Mouse (Mus musculus) lung, postnatal 14 days (tissue): Measurements from ENCODE around the gene Mrpl2.

Experiments used
- DNase-seq: peaks from one replicate; pipeline ENCODE4 v3.0.0; 2021

Gene Mrpl2

GRCm38 (mm10) chr17:46645561-46646321 lies at the start of gene Mrpl2, which contains the start of gene Klc4:
TSS of gene Mrpl2 (plus strand) at chr17:46646229.
TSS of gene Klc4 (minus strand) at chr17:46646022.
- DNase-seq = peak; percentile 99

DNA sequence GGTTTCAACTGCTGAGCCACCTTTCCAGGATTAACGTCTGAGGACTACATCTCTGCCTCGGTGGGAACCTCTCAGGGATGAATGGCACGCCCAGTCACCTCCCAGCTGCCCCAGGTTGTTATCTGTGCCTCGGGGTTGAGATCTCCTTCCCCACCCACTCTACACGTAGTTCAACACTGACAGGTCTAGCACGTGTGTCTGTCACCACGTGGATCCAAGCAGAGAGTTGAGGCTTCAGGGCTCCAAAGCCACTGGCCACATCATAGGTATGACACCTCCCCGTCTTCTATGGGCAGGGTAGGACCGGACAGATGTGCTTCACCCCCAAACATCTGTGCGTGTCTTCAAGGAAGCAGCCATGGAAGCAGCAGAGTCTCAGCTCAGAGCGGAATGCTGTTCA lies 48.1 kb upstream of the Mrpl2 start:
- DNase-seq = no peak

GRCm38 (mm10) chr17:46598963-46599362 lies 47.1 kb upstream of the Mrpl2 start:
- no peak for DNase-seq

DNA sequence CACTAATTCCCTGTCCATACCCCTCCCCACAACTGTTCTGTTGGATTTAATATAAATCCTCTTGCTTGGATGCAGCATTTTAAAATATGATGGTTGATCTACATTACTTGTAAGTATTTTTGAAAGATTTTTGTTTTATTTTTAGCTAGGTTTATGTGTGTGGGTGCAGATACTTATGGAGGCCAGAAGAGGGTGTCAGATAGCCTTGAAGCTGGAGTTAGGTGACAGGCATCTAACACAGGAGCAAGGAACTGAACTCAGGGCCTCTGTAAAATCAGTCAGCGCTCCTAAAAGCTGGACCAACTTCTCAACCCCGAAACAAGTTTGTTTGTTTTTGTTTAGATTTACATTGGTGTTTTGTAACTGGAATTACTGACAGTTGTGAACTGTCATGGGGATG lies 45.5 kb upstream of the Mrpl2 start:
- no peak for DNase-seq

DNA sequence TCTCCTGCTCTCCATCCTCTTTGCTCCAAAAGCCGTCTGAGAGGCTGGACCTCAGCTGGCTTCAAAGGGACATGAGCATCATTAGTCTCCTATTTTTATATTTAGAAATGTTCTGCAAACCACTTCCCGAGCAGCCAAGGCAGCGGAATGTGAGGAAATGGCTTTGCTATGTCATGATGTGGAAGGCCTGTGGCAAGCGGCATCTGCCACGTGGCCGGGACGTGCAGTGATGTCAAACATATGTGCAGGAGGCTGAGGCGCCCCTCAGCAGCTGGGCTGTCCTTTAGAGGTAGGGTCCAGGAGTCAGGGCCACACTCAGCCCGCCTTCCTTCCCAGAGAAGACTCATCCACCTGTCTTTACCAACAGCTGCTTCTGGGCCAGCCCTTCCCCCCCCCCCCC lies 43.8 kb upstream of the Mrpl2 start:
- DNase-seq = no peak

GRCm38 (mm10) chr17:46603229-46603628 lies 42.8 kb upstream of the Mrpl2 start:
- no peak for DNase-seq

- no peak for DNase-seq
These were observed 40.9 kb upstream of the Mrpl2 start for GRCm38 (mm10) chr17:46605126-46605525.

DNA sequence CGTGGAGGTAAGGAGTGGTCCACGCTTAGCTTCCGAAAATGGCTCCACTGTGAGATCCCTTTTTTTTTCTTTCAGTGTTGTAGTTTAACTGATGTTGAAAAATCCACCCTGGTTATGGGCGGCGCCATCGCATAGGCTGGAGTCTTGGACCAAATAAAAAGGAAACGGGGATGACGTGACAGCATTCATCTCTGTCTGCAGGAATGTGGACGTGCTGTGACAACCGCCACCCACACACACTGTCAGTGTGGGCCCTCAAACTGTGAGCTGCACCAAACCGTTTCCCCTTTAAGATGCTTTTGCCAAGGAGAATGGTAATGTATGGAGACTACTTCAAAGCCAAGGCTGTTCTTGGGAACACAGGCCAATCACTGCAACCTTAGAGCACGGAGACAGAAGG lies 40.0 kb upstream of the Mrpl2 start:
- no peak for DNase-seq

- DNase-seq = peak; percentile 72
These were observed 36.1 kb upstream of the Mrpl2 start for GRCm38 (mm10) chr17:46609721-46610514.

DNA sequence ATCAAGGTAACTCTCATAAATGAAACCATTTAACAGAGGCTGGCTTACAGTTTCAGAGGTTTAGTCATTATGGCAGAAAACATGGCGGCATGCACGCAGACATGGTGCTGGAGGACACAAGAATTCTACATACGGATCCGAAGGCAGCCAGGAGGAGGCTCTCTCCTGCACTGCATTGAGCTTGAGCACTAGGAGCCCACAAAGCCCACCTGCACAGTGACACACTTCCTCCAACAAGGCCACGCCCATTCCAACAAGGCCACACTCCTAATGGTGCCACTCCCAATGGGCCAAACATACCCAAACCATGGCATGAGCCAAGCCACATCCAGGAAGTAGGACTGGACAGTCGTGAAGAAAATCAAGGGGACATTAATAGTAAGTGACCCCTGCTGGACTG lies 34.7 kb upstream of the Mrpl2 start:
- DNase-seq = no peak

- DNase-seq = no peak
These were observed 33.8 kb upstream of the Mrpl2 start for GRCm38 (mm10) chr17:46612189-46612588.

DNA sequence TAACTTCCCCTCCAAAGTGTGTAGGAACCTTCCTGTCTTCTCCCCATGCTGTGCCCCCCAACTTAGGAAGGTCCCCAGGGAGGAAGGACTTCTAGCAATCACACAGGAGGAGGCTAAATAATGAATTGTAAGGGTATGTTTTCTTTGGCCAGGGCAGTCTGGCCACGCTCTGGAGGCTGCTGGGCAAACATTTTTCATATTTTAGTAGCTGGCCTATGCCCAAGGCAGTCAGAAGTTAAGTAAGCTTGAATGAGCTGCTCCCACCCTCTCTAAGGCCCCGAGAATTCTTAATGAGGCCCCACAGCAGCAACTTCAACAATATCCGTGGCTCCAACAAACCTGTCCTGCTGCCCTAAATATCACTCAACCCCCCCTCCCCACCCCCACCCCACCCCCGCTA lies 33.2 kb upstream of the Mrpl2 start:
- no peak for DNase-seq

GRCm38 (mm10) chr17:46613229-46613628 lies 32.8 kb upstream of the Mrpl2 start:
- DNase-seq = no peak

GRCm38 (mm10) chr17:46617799-46618198 lies 28.2 kb upstream of the Mrpl2 start:
- no peak for DNase-seq

DNA sequence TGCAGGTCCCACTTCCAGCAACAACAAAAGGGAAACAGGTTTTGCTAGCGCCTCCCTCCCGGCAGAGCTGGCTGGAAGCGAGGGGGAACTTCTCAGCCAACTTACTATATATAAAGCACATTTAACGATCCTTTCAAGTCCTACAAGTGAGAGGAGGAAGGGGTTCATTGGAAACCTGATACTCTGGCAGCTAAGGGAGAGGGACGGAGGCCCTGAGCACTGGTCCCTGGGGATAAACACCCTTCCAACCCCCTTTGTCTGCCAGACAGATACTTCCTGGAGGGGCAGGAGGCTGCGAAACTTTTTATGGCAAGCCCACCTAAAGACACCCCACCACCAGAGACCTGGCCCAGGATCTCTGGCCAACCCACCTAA lies 27.6 kb upstream of the Mrpl2 start:
- DNase-seq = no peak

GRCm38 (mm10) chr17:46618769-46619682 lies 27.0 kb upstream of the Mrpl2 start:
- no peak for DNase-seq

GRCm38 (mm10) chr17:46619683-46620357 lies 26.2 kb upstream of the Mrpl2 start:
- no peak for DNase-seq

- peak; percentile 74 for DNase-seq
These were observed 24.7 kb upstream of the Mrpl2 start for GRCm38 (mm10) chr17:46621324-46621723.

DNA sequence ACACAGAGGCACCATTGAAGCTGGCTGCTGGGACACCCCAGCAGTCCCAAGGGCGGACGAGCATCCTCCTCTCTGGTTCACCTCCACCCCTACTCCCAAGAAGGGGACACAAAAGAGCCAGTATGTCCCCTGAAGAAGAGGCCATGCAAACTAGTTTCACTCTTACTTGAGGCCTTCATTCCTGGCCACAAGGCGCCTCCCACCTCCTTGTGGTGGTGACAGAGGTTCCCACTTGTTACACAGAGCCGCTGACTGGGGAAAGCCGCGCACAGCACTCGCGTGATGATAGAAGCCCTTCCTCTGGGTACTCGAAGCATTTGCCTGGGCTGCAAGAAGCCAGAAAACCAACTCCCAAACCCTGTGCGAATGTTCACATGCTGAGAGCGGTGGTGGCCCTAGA lies 23.8 kb upstream of the Mrpl2 start:
- DNase-seq = no peak

DNA sequence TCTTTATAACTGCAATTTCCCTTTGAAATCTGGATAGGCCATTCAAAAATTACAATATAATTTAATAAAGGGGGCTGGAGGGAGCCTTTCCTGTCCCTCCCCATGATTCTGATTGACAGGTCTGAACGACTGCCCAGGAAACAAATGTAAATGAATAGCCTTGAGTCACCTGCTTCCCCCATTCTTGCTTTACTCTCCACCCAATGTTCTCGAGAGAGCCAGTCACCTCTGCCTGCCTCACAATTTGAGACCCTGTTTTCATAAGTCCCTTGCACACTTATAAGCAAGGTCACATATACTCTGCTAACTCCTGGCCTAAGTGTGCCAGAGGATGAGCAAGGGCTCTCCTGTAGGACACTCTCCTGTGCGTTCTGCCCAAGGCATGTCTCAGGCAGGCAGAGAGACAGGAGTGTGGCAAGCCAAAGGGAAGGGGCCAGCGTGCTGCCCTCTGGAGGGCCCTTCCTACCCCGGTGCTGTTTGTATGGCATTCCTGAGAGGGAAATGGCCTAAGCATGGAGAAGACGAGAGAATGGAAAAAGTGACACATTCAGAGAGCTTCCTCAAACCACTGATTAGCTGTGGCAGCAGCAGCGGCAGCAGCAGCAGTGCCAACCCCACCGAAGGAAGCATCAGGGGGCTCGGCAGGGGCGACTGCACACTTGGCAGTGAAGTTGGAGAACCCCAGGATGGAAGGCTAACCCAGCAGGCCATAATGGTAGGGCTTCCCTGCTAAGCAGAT lies 22.0 kb upstream of the Mrpl2 start:
- DNase-seq = peak; percentile 43

DNA sequence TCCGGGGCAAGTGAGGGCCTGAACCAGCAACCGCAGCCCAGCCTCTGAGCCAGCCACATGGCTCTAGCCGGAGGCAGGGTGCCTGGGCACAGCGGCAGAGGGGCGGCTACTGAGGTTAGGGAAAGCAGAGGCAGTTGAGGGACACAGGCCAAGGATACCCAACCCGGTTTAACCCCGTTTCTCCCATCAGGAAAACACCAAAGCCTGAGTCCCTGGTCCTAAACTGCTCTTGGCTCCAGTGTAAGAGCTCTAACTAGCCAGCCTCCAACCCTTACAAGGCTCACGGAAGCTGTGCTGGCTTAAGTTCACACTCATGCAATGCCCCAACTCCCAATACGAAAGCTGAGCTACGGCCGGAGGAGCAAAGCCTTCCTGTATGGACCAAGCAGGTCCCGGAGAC lies 21.4 kb upstream of the Mrpl2 start:
- DNase-seq = no peak

- no peak for DNase-seq
These were observed 18.6 kb upstream of the Mrpl2 start for GRCm38 (mm10) chr17:46627409-46627808.
